Mouse (Mus musculus) intestine, embryonic 15.5 days (tissue): Measurements from ENCODE around the gene Trpm1. TPM values are rescaled to one million over a fixed set of nuclear protein-coding genes. Genes with fewer than 3 reads are reported as not detected.

Source experiments
- ATAC-seq: fragments of 200-750 bp; cut with Nextera tagmentation; 2 replicates; pipeline ENCODE4 v1.8.0; 2017; ENCODE audit warnings: moderate TSS enrichment, moderate library complexity
- H3K27ac ChIP-seq: fragments of 300-500 bp; sonication (generic); 2 replicates; pipeline ENCODE4 v1.5.1; 2015; ENCODE audit warnings: mild to moderate bottlenecking, inconsistent platforms
- H3K27me3 ChIP-seq: fragments of 300-500 bp; sonication (generic); replicated peaks from 2 replicates; pipeline ENCODE4 v1.6.1; 2015; ENCODE audit warnings: inconsistent platforms
- H3K36me3 ChIP-seq: fragments of 300-500 bp; sonication (generic); 2 replicates; pipeline ENCODE4 v1.6.1; 2015; ENCODE audit warnings: inconsistent platforms
- H3K4me1 ChIP-seq: fragments of 300-500 bp; sonication (generic); replicated peaks from 2 replicates; pipeline ENCODE4 v1.6.1; 2015; ENCODE audit warnings: inconsistent platforms
- H3K4me2 ChIP-seq: fragments of 300-500 bp; sonication (generic); replicated peaks from 2 replicates; pipeline ENCODE4 v1.6.1; 2015; ENCODE audit warnings: mild to moderate bottlenecking, inconsistent platforms
- H3K4me3 ChIP-seq: fragments of 300-500 bp; sonication (generic); replicated peaks from 2 replicates; pipeline ENCODE4 v1.5.1; 2015; ENCODE audit warnings: inconsistent platforms
- H3K9ac ChIP-seq: fragments of 300-500 bp; sonication (generic); 2 replicates; pipeline ENCODE4 v1.6.1; 2015; ENCODE audit warnings: inconsistent platforms
- H3K9me3 ChIP-seq: fragments of 300-500 bp; sonication (generic); 2 replicates; pipeline ENCODE4 v1.6.1; 2016; ENCODE audit warnings: inconsistent platforms
- WGBS: fragments of 180-500 bp; shearing (Covaris S2); methylation state at CpG from one replicate; pipeline ENCODE4 v1.1.7; 2015; 5-methylcytosine and 5-hydroxymethylcytosine counted together
- polyA plus RNA-seq: library from polyadenylated mRNA; unstranded; fragments of >200 nt; fragmentation: Nextera tagmentation; extraction: Ambion mirVana; gene quantifications from 2 replicates; pipeline ENCODE4 v1.2.1, GENCODE M21; 2015

The Trpm1 gene
- polyA plus RNA-seq, 1 experiment from 2014 or later: not detected

DNA sequence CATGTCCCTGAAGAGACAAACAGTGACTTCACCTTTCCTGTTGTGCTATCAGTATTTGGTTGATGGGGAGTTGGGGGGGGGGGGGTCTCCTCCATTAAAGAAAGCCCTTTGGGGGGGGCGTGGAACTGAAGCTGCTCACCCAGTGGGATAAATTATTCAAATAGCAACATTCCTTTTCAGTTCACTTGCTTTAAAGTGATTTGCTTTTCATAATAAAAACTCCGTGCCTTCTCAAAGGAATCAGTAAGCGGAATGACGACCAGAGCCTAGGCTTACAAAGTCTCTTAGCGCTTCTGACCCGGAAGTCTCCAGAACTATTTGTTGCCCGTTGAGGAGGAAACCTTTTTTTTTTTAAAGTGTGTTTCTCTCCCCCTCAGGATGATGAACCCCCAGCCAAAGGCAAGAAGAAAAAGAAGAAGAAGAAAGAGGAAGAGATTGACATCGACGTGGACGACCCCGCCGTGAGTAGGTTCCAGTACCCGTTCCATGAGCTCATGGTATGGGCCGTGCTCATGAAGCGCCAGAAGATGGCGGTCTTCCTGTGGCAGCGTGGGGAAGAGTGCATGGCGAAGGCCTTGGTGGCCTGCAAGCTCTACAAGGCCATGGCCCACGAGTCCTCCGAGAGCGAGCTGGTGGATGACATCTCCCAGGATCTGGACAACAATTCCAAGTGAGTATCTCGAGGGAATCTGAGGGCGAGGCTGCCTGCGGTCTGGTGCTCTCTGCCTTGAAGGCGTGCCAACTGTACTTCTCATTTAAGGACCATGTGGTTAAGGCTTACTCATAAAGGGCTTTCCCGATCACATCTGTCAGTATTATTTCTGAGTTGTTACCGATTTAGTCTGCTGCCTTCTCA is 72.9 kb downstream of the Trpm1 start:
- no peak overlapping the region for H3K9ac ChIP-seq
- 90% methylated on average over 27 of the region's 27 CpGs for WGBS
- no peak overlapping the region for H3K4me2 ChIP-seq
- H3K4me1 ChIP-seq: no peaks in the 10 kb centered on the region
- H3K4me3 ChIP-seq: no peak overlapping the region
- no peak for ATAC-seq
- H3K27me3 ChIP-seq: no peaks in the 10 kb centered on the region
- H3K36me3 ChIP-seq: no peaks in the 10 kb centered on the region
- no peak overlapping the region for H3K27ac ChIP-seq
- H3K9me3 ChIP-seq: no peaks in the 10 kb centered on the region

DNA sequence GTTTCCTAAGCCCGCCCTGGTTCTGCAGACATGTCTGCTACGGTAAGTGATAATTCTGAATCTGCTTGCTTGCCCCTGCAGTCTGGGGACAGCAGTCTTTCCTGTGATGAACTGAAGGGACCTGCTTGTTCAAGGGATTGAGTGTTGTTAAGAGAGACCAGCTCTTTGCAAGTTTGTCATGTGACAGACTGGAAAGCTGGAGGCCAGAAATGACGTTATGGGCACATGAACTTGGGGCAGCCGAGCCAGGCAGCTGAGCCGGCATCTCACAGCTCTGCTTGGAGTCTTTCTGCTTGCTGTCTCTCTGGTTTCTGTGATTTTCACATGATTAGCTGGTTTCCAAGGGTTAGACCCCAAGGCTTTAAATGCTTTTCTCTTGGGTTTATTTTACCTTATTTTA is 74.0 kb downstream of the Trpm1 start:
- H3K4me3 ChIP-seq: no peak overlapping the region
- H3K9me3 ChIP-seq: no peaks in the 10 kb centered on the region
- no peak overlapping the region for H3K27ac ChIP-seq
- no peak overlapping the region for H3K9ac ChIP-seq
- no peaks in the 10 kb centered on the region for H3K4me1 ChIP-seq
- H3K36me3 ChIP-seq: no peaks in the 10 kb centered on the region
- 83% methylated on average over 5 of the region's 5 CpGs for WGBS
- no peak overlapping the region for H3K4me2 ChIP-seq
- no peaks in the 10 kb centered on the region for H3K27me3 ChIP-seq
- ATAC-seq: no peak

DNA sequence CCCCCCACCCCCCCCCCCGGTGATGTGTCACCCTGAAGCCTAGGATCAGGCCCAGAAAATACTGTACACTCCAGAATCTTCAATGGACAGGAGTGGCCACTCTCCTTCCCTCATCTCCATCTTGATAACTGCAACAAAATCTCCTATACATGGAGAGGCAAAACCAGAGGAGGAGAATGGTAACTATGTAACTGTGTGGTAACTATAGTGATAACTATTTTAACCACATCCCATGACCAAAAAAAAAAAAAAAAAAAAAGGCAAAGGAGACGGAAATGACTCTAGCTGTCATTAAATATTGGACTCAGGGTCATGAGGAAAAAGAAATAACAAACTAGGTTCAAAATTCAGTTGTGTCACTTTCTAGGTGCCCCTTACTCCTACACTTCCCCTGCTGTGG is 74.7 kb downstream of the Trpm1 start:
- no peaks in the 10 kb centered on the region for H3K9me3 ChIP-seq
- no peaks in the 10 kb centered on the region for H3K36me3 ChIP-seq
- H3K9ac ChIP-seq: no peak overlapping the region
- H3K27me3 ChIP-seq: no peaks in the 10 kb centered on the region
- H3K27ac ChIP-seq: no peak overlapping the region
- H3K4me2 ChIP-seq: no peak overlapping the region
- ATAC-seq: no peak
- 59% methylated on average over 2 of the region's 2 CpGs for WGBS
- no peaks in the 10 kb centered on the region for H3K4me1 ChIP-seq
- H3K4me3 ChIP-seq: no peak overlapping the region

DNA sequence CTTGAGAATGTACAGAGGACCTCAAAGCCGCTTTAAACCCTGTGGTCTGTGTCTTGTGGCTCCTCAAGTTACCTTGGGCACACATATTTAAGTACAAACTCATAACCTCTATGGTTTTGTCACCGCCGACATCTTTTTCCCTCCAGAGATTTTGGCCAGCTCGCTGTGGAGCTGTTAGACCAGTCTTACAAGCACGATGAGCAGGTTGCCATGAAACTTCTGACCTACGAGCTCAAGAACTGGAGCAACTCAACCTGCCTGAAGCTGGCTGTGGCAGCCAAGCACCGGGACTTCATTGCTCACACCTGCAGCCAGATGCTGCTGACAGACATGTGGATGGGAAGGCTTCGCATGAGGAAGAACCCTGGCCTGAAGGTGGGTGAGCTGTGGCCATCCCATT is 76.3 kb downstream of the Trpm1 start:
- Histone ChIP-seq H3K36me3 (no peaks in the 10 kb centered on the region), H3K4me3 (no peak overlapping the region), H3K4me1 (no peaks in the 10 kb centered on the region), H3K27ac (no peak overlapping the region), H3K27me3 (no peaks in the 10 kb centered on the region), H3K9me3 (no peaks in the 10 kb centered on the region), H3K9ac (no peak overlapping the region), H3K4me2 (no peak overlapping the region)
- no peak for ATAC-seq
- WGBS: 79% methylated on average over 8 of the region's 8 CpGs

DNA sequence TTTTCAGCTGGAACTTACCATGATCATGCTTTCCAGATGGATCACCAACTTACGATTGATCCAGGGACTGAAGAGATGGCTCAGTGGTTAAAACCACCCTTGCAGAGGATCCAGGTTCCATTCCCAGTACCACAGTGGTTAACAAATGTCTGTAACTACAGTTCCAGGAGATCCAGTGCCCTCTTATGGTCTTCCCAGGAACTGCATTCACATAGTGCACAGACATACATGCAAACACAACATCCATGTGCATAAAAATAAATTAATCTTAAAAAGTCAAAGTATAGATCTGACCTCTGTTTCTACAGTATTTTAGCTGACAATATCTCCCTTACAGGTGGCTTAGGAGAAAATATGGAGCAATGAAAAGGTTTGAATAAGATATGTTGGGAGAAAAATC is 77.4 kb downstream of the Trpm1 start:
- no peak for ATAC-seq
- Histone ChIP-seq H3K4me3 (no peak overlapping the region), H3K27me3 (no peaks in the 10 kb centered on the region), H3K4me1 (no peaks in the 10 kb centered on the region), H3K9me3 (no peaks in the 10 kb centered on the region), H3K36me3 (no peaks in the 10 kb centered on the region), H3K9ac (no peak overlapping the region), H3K4me2 (no peak overlapping the region), H3K27ac (no peak overlapping the region)
- WGBS: 93% methylated on average over 1 of the region's 1 CpGs

DNA sequence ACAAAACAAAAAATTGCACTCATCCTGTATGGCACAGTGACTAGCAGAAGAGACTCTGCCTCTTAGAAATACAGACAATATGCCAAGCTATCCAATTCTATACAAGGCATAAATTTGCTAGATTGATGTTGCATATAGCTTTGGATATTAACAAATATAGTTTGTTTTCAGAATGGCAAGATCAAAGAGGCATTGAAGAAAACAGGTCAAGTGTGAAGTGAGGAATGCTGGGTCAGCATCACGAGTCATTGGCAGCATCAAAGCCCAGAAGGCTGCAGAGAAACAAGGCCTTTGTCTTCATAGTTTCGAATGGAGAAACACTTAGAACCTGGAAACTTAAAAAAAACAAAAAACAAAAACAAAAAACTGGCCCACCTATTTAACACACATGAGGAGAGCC is 78.4 kb downstream of the Trpm1 start:
- no peak for ATAC-seq
- H3K27ac ChIP-seq: no peak overlapping the region
- WGBS: 79% methylated on average over 2 of the region's 2 CpGs
- H3K9ac ChIP-seq: no peak overlapping the region
- H3K4me2 ChIP-seq: no peak overlapping the region
- no peaks in the 10 kb centered on the region for H3K27me3 ChIP-seq
- H3K9me3 ChIP-seq: no peaks in the 10 kb centered on the region
- H3K36me3 ChIP-seq: no peaks in the 10 kb centered on the region
- no peaks in the 10 kb centered on the region for H3K4me1 ChIP-seq
- no peak overlapping the region for H3K4me3 ChIP-seq

DNA sequence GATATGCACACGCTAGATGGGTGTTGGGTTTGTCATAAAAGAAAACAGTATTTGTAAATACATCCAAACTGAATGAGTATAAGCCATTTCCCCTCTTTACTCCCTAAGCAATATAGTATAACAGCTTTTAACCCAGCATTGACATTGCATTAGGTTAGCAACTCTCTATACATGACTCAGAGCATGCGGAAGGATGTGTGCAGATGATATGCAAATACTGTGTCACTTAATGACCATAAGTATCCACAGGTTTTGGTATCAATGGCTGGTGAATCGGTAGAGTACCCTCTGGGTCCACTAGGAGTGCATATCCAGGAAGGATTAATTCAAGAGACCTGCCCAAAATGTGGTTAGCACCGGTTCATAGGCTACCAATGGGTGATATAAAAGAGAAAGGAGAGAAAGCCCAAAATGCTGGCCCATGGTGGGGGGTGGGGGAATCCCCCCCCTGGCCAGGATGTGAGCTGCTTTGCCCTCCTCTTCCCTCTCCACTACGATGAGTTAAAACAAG is 80.7 kb downstream of the Trpm1 start:
- no peak overlapping the region for H3K4me3 ChIP-seq
- no peaks in the 10 kb centered on the region for H3K36me3 ChIP-seq
- 85% methylated on average over 5 of the region's 5 CpGs for WGBS

DNA sequence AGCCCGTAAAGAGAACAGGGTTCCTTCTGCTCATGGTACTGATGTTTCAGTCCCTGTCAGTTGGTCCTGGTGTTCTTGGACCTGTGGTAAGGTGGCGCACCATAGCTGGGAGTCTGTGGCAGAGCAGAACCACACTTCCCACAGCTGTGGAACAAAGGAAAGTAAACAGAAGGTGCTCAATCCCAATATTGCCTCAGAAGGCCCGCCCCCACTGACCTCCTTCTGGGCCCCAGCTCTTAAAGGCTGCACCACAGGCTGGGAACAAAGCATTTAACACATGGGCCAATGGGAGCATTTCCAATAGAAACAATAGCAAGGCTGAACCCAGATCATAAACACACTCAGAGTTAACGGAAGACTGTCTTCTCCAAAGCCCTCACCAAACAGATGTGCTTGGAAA is 82.9 kb downstream of the Trpm1 start:
- Histone ChIP-seq H3K4me2 (no peak overlapping the region), H3K9ac (no peak overlapping the region), H3K9me3 (no peaks in the 10 kb centered on the region), H3K36me3 (no peaks in the 10 kb centered on the region), H3K27ac (no peak overlapping the region), H3K4me1 (no peaks in the 10 kb centered on the region), H3K4me3 (no peak overlapping the region), H3K27me3 (no peaks in the 10 kb centered on the region)
- ATAC-seq: no peak
- WGBS: 73% methylated on average over 4 of the region's 4 CpGs

More for the DNA sequence above, 80.7 kb downstream of the Trpm1 start:
- no peaks in the 10 kb centered on the region for H3K27me3 ChIP-seq
- no peaks in the 10 kb centered on the region for H3K9me3 ChIP-seq
- H3K27ac ChIP-seq: no peak overlapping the region
- no peak overlapping the region for H3K9ac ChIP-seq
- H3K4me2 ChIP-seq: no peak overlapping the region
- no peak for ATAC-seq
- no peaks in the 10 kb centered on the region for H3K4me1 ChIP-seq

DNA sequence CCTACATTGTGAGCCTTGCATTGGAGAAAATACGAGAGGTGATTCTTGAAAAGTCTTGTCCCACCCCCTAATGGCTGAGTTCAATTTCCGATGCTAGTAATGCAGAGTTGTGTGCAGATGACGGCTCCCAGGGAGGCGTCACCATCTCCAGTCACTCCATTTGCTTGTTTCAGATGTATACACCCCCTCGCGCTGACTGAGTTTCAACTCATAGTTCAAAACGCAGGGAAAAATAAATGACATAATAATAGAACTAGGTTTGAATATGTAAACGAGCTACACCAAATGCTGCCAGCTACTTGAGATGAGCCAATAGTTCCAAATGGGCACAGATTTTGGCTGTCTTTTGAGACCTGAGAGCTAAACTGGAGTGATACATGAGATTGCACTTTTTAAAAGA is 84.1 kb downstream of the Trpm1 start:
- no peaks in the 10 kb centered on the region for H3K36me3 ChIP-seq
- H3K4me1 ChIP-seq: no peaks in the 10 kb centered on the region
- whole genome bisulfite sequencing: 89% methylated on average over 8 of the region's 8 CpGs
- no peak for ATAC-seq
- H3K9me3 ChIP-seq: no peaks in the 10 kb centered on the region
- H3K27ac ChIP-seq: no peak overlapping the region
- no peak overlapping the region for H3K4me2 ChIP-seq
- H3K27me3 ChIP-seq: no peaks in the 10 kb centered on the region
- H3K9ac ChIP-seq: no peak overlapping the region
- no peak overlapping the region for H3K4me3 ChIP-seq

DNA sequence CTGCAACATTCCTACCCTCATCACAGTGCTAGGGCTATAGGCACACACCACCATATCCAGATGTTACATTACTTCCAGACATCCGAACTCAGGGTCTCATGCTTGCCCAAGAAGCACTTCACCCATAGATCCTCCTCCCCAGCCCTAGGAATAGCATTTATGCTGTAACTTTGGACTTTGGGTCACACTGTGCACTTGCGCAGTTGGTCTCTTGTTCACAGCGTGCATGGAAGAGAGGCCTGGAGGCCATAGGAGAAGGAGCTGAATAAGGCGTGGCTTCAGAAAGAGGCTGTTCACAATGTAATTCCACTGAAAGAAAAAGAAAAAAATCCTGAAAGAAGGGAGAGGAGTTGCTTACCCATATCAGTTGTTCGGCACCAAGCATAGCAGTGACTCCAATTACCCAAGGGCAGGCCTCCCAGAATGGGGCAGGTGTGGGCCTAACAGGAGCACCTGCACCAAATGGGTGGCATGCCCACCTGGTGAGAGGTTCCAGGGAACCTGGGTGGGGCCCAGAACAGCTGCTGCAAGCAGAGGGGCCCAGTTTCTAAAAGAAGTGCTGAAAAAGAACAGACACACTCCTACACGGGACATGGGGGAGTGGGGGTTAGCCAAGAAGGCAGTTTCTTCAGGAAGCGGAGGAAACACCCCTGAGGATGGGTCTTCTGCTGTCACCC is 84.9 kb downstream of the Trpm1 start:
- Histone ChIP-seq H3K4me1 (no peaks in the 10 kb centered on the region), H3K27me3 (no peaks in the 10 kb centered on the region), H3K27ac (no peak overlapping the region), H3K9ac (no peak overlapping the region), H3K36me3 (no peaks in the 10 kb centered on the region), H3K4me2 (no peak overlapping the region), H3K9me3 (no peaks in the 10 kb centered on the region), H3K4me3 (no peak overlapping the region)
- 77% methylated on average over 7 of the region's 7 CpGs for WGBS
- ATAC-seq: peak; percentile 45; the same call in 1 of the 2 replicates

DNA sequence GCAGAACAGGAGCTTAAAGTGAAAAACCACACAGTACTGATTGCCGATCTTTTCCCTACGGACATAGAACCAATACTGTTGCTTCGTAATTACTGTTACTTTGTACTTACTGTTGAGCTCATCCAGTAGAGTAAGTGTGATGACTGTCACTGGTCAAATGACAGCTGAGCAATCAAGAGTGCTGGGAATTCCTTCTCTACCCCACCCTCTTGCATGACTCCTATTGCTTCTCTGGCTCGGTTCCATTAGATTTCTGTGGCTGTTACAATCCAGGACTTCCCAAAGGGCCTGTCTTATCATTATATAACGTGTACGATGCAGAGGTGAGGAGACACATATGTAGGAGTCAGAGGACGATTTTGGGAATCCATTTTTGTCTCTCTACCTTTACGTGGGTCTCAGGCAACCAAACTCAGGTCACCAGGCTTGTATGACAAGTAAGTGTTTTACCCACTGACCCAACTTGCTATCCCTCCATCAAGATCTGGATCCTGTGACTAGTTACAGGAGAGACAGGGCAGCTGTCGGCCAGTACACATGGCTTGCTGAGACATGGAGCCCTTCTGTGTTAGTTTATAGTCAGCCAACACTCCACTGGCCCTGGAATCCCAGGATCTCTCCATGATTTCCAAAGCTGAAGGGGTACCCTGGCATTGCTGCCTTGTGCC is 85.6 kb downstream of the Trpm1 start:
- Histone ChIP-seq H3K9ac (no peak overlapping the region), H3K36me3 (no peaks in the 10 kb centered on the region), H3K27ac (no peak overlapping the region), H3K9me3 (no peaks in the 10 kb centered on the region), H3K27me3 (no peaks in the 10 kb centered on the region), H3K4me1 (no peaks in the 10 kb centered on the region), H3K4me2 (no peak overlapping the region), H3K4me3 (no peak overlapping the region)
- WGBS: 85% methylated on average over 9 of the region's 9 CpGs
- no peak for ATAC-seq

DNA sequence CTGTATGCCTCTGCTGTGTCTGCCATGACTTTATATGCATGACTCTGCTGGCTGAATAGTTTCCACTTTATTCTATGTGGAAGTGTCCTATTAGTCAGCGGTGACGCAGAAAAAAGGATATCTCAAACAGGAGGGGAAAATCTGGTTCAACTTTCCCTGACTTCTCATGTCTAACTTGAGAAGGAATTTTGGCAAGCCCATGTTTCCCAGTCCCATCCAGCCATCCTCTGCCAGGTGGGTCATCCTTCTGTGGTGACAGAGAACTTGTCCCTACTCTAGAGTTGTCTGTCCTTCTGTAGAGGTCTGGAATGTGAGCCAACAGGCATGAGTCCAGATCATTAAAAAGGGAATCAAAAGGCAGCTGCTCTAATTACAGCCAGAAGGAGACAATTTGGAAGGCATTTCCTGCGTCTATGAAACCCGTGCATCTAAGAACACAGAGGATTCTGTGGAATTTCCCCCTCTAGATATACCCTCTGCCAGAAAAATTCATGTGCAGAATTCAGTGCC is 86.2 kb downstream of the Trpm1 start:
- H3K4me3 ChIP-seq: no peak overlapping the region
- no peaks in the 10 kb centered on the region for H3K36me3 ChIP-seq
- no peak overlapping the region for H3K9ac ChIP-seq
- ATAC-seq: no peak
- no peaks in the 10 kb centered on the region for H3K4me1 ChIP-seq
- H3K4me2 ChIP-seq: no peak overlapping the region
- H3K27me3 ChIP-seq: no peaks in the 10 kb centered on the region
- H3K27ac ChIP-seq: no peak overlapping the region
- WGBS: 75% methylated on average over 4 of the region's 4 CpGs
- H3K9me3 ChIP-seq: no peaks in the 10 kb centered on the region
